In the genomic region with DNA sequence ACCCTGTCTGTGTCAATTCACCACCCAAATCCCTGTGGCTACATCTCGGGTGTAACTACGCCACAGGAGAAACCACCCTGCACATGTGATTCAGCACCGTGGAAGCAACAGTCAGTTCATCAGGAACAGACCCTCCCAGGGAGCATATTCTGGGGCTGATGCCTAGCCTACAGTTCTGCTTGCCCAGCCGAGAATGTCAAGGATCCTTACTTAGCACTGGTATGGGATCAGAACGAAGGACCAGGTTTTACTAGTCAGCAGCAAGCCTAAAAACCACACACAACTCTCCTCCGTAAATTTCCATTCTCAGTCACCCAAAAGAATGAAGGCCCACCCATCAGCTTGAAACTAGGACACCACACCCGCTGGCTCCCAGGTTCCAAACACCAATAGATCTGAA, we compare ENCODE assay signal across 23 mouse cellular contexts. TPM values are rescaled to one million over a fixed set of nuclear protein-coding genes. Genes with fewer than 3 reads are reported as not detected.
"Had no signal": no experiment of that assay in that cellular context is flagged by ENCODE, and none has a peak within 500 bp of the region (broad histone marks: within the 10 kb centered on the region; RNA-seq: fewer than 3 reads in every experiment).

No protein-coding gene starts in this region.

- H3K9ac ChIP-seq: limb, embryonic 15.5 days; lung, embryonic 14.5 days; midbrain, embryonic 12.5 days; neural tube, embryonic 13.5 days had no signal

- H3K4me3 ChIP-seq: limb, embryonic 15.5 days; megakaryocyte, embryonic 14.5 days; midbrain, embryonic 12.5 days; neural tube, embryonic 13.5 days had no signal

- H3K9me3 ChIP-seq: limb, embryonic 15.5 days; megakaryocyte, embryonic 14.5 days; midbrain, embryonic 12.5 days; neural tube, embryonic 13.5 days had no signal

- H3K4me2 ChIP-seq: limb, embryonic 15.5 days; lung, embryonic 14.5 days; midbrain, embryonic 12.5 days; neural tube, embryonic 13.5 days had no signal

- H3K27me3 ChIP-seq: limb, embryonic 15.5 days; megakaryocyte, embryonic 14.5 days; midbrain, embryonic 12.5 days; neural tube, embryonic 13.5 days had no signal

- H3K27ac ChIP-seq: kidney, postnatal 0 days; limb, embryonic 15.5 days; macrophage; midbrain, embryonic 12.5 days; neural tube, embryonic 13.5 days had no signal

- H3K36me3 ChIP-seq: limb, embryonic 15.5 days; midbrain, embryonic 12.5 days; neural tube, embryonic 13.5 days had no signal

- DNase-seq: kidney, adult 11 months; kidney, adult 9 months; kidney, postnatal 36 days; layer of hippocampus, adult 9-11 months; layer of hippocampus, postnatal 36 days; lung, embryonic 14.5 days; retina, postnatal 1 day; right cerebral cortex, postnatal 14 days; thymus, postnatal 36 days had no signal

RNA-seq across cellular contexts. Expression of a gene that starts 51.1 kb away (rescaled TPM):
- total RNA-seq: layer of hippocampus, adult 18-20 months; layer of hippocampus, postnatal 36 days; left cerebral cortex, adult 8-10 months; left cerebral cortex, postnatal 25 days; midbrain, postnatal 0 days had no signal
- polyA plus RNA-seq: kidney, postnatal 0 days; limb, embryonic 11.5 days; lung, embryonic 14.5 days; macrophage; midbrain, embryonic 12.5 days; midbrain, postnatal 0 days; neural tube, embryonic 13.5 days; spleen, adult 2 months; stomach, embryonic 16.5 days; thymus, postnatal 0 days had no signal
